Mouse (Mus musculus) midbrain, postnatal 0 days (tissue): ENCODE data around the gene Txndc11. TPM values are rescaled to one million over a fixed set of nuclear protein-coding genes. Genes with fewer than 3 reads are reported as not detected.

Source experiments
- ATAC-seq: fragments of 200-750 bp; cut with Nextera tagmentation; 2 replicates; pipeline ENCODE4 v1.8.0; 2017; ENCODE audit warnings: moderate number of reproducible peaks, mild to moderate bottlenecking, moderate TSS enrichment, moderate library complexity; ENCODE audit not compliant: low FRiP score
- DNase-seq: peaks from one replicate; pipeline ENCODE4 v3.0.0-alpha.2; 2015; ENCODE audit warnings: low spot score
- H3K27ac ChIP-seq: fragments of 300-500 bp; sonication (generic); 2 replicates; pipeline ENCODE4 v1.5.1; 2014; ENCODE audit warnings: low read depth, mild to moderate bottlenecking, low read length, mixed read lengths
- H3K27me3 ChIP-seq: fragments of 300-500 bp; sonication (generic); 2 replicates; pipeline ENCODE4 v1.6.1; 2014; ENCODE audit warnings: low read length, control low read depth, mixed read lengths; ENCODE audit not compliant: insufficient read depth
- H3K36me3 ChIP-seq: fragments of 300-500 bp; sonication (generic); 2 replicates; pipeline ENCODE4 v1.6.1; 2014; ENCODE audit warnings: low read length, control low read depth, mixed read lengths; ENCODE audit not compliant: insufficient read depth
- H3K4me1 ChIP-seq: fragments of 300-500 bp; sonication (generic); 2 replicates; pipeline ENCODE4 v1.6.1; 2014; ENCODE audit warnings: mild to moderate bottlenecking, control low read depth, antibody characterized with exemption, low read length, mixed read lengths; ENCODE audit not compliant: insufficient read depth
- H3K4me2 ChIP-seq: fragments of 300-500 bp; sonication (generic); 2 replicates; pipeline ENCODE4 v1.6.1; 2014; ENCODE audit warnings: low read depth, mild to moderate bottlenecking, low read length, mixed read lengths; ENCODE audit not compliant: poor library complexity, severe bottlenecking
- H3K4me3 ChIP-seq: fragments of 300-500 bp; sonication (generic); 2 replicates; pipeline ENCODE4 v1.5.1; 2014; ENCODE audit warnings: low read depth, mild to moderate bottlenecking, low read length, moderate library complexity
- H3K9ac ChIP-seq: fragments of 300-500 bp; sonication (generic); replicated peaks from 2 replicates; pipeline ENCODE4 v1.6.1; 2014; ENCODE audit warnings: mild to moderate bottlenecking, low read length, moderate library complexity, mixed read lengths; ENCODE audit not compliant: poor library complexity, severe bottlenecking
- H3K9me3 ChIP-seq: fragments of 300-500 bp; sonication (generic); 2 replicates; pipeline ENCODE4 v1.6.1; 2016; ENCODE audit warnings: low read length, control low read depth
- CTCF ChIP-seq: IDR thresholded peaks from 2 replicates; pipeline ENCODE4 v1.5.1; 2016; ENCODE audit warnings: antibody characterized with exemption, mild to moderate bottlenecking
- WGBS: fragments of 180-500 bp; shearing (Covaris S2); extraction: QIAGEN DNeasy Blood & Tissue Kit; methylation state at CpG from one replicate; pipeline ENCODE4 v1.1.7; 2014; 5-methylcytosine and 5-hydroxymethylcytosine counted together
- polyA plus RNA-seq: library from polyadenylated mRNA; unstranded; fragments of >200 nt; fragmentation: Nextera tagmentation; extraction: Ambion mirVana; gene quantifications from 2 replicates; pipeline ENCODE4 v1.2.1, GENCODE M21; 2015
- total RNA-seq: library from RNA; depleted of rRNA; stranded (reverse); fragments of >200 nt; gene quantifications from 2 replicates; pipeline ENCODE4 v1.2.3, GENCODE M21; 2014

Txndc11 gene
- total and polyA plus RNA-seq, 2 experiments from 2014 or later = 30.5 to 48.4 TPM

DNA sequence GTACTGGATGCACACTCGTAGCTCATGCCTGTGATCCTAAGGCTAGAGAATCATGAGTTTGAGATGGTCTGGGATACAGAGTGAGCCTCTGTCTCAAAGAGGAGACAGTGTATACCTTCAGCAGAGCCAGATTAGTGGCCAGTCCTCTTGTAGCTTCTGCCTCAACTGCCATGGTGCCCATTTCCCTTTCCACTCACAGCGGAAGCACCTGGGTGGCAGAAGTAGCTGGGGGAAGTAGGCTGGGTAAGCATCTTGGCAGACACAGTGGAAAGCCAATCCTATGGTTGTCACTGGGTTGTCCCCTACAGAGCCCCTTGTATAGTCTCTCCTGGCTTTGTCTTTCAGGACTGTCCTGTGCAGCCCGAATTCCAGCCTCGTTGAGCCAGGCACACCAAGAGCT, 62.6 kb downstream of the Txndc11 start:
- H3K36me3 ChIP-seq = peaks cover 21% of the 10 kb centered on the region
- WGBS = 87% methylated on average over 4 of the region's 4 CpGs
- no peak for ATAC-seq

DNA sequence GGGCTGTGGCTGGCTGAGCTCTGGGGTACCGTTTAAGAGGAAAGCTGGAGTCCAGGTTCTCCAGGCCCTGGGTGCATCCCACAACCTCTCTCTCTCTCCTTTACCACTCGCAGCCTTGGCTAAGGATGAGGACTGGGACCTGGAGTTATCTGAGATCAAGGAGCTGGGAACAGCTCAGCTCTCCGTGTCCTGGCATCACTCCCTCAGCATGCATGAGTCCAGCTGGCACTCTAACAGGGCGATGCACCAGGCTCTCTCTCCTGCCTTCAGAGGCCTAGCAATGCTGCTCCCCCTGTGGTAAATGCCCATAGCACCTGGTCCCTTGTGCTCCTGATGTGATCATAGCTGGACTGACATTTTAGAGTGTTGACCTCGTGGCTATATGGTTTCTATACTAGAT, 63.3 kb downstream of the Txndc11 start:
- peaks cover 21% of the 10 kb centered on the region for H3K4me1 ChIP-seq
- H3K27me3 ChIP-seq = no peaks in the 10 kb centered on the region
- H3K36me3 ChIP-seq = peaks cover 21% of the 10 kb centered on the region
- WGBS = 83% methylated on average over 5 of the region's 5 CpGs
- DNase-seq (peak; percentile 57), ATAC-seq (no peak)
- H3K4me3 ChIP-seq = no peak overlapping the region
- no peaks in the 10 kb centered on the region for H3K9me3 ChIP-seq
- no peak overlapping the region for H3K9ac ChIP-seq
- no peak overlapping the region for H3K27ac ChIP-seq
- no peak for TF ChIP-seq CTCF
- H3K4me2 ChIP-seq = no peak overlapping the region

More for the DNA sequence above, 62.6 kb downstream of the Txndc11 start:
- Histone ChIP-seq H3K9ac (no peak overlapping the region), H3K4me1 (peaks cover 21% of the 10 kb centered on the region), H3K4me2 (no peak overlapping the region), H3K9me3 (no peaks in the 10 kb centered on the region), H3K4me3 (no peak overlapping the region), H3K27me3 (no peaks in the 10 kb centered on the region), H3K27ac (no peak overlapping the region)
- no peak for TF ChIP-seq CTCF
- no peak for DNase-seq

DNA sequence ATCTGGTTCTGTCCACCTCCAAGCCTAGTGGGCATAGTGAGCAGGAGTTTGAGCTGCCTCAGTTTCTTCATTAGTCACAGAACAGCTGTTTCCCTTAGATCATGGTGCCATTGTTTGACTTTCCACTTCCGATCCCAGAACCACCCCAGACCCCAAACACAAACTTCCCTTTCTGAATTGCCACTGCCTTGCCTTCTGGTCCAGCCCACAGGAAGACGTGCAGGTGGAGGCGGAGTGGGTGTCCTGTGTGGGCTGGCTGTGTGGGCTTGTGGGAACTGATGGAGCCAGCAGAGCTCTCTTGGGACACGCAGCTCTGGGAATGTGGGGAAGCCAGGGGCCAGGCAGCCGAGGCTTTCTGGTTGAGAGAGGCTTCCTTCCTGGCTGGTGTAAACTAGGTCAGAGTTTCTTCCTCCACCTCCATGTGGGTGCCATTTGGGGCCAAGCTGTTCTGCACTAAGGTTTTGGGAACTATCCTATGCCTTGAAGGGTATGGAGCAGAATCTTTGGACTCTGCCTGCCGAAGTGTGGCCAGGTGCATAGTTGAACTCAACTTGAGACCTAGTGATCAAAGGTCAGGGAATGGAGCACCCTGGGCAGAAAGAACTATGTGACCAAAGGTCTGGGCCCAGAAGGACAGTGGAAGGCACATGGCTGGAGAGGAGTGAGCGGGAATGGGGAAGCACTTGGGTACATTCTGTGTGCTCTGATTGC, 64.6 kb downstream of the Txndc11 start:
- TF ChIP-seq CTCF = no peak
- peaks cover 13% of the 10 kb centered on the region for H3K36me3 ChIP-seq
- WGBS = 79% methylated on average over 7 of the region's 7 CpGs
- no peaks in the 10 kb centered on the region for H3K9me3 ChIP-seq
- no peak overlapping the region for H3K4me3 ChIP-seq
- peaks cover 24% of the 10 kb centered on the region for H3K4me1 ChIP-seq
- no peaks in the 10 kb centered on the region for H3K27me3 ChIP-seq
- DNase-seq (no peak), ATAC-seq (no peak)
- H3K27ac ChIP-seq = no peak overlapping the region
- no peak overlapping the region for H3K9ac ChIP-seq
- H3K4me2 ChIP-seq = no peak overlapping the region

DNA sequence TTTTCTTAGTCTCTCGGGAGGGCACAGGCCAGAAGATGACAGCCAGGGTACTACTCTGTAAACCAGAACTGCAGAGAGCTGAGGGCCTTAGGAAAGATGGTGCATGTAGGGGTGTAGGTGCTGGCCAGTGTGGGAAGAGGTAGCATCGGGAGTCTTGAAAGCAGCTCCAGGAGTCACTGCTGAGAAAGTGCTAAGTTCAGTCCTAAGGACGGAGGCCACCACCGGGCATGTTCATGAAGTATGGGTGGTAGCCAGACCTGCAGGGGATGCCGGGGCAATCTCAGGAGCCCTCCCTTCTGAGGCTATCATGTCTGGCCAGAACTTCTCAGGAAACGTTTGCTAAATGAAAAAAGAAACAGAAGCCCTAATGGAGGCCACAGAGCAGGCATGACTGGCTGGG, 65.2 kb downstream of the Txndc11 start:
- Histone ChIP-seq H3K4me2 (peak overlapping the region; percentile 9; the same call in 1 of the 2 replicates), H3K9me3 (no peaks in the 10 kb centered on the region), H3K27ac (no peak overlapping the region), H3K27me3 (no peaks in the 10 kb centered on the region), H3K4me1 (peaks cover 24% of the 10 kb centered on the region), H3K4me3 (no peak overlapping the region), H3K36me3 (peaks cover 13% of the 10 kb centered on the region), H3K9ac (no peak overlapping the region)
- no peak for TF ChIP-seq CTCF
- DNase-seq (no peak), ATAC-seq (no peak)
- WGBS = 79% methylated on average over 6 of the region's 6 CpGs

DNA sequence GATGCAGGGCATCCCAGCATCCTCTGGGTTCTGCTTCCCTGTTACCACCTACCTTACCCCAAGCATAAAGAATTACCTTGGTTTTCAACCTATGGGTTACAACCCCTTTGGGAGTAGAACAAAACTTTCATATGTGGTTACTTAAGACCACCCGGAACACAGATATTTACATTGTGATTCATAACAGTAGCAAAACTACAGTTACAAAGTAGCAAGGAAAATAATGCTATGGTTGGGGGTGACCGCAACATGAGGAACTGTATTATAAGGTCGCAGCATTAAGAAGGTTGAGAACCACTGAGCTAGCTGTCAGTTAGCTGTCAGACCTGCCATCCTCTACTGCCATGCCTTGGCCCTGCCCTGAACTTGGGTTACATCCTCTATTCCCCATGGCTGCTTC, 65.8 kb downstream of the Txndc11 start:
- WGBS = 94% methylated on average over 3 of the region's 3 CpGs
- peak overlapping the region; percentile 82; the same call in 1 of the 2 replicates for H3K4me2 ChIP-seq
- no peak overlapping the region for H3K9ac ChIP-seq
- no peak for DNase-seq
- ATAC-seq = no peak
- H3K4me1 ChIP-seq = peaks cover 24% of the 10 kb centered on the region
- H3K36me3 ChIP-seq = peaks cover 13% of the 10 kb centered on the region
- no peak overlapping the region for H3K27ac ChIP-seq
- H3K4me3 ChIP-seq = no peak overlapping the region
- no peaks in the 10 kb centered on the region for H3K9me3 ChIP-seq
- no peak for TF ChIP-seq CTCF
- no peaks in the 10 kb centered on the region for H3K27me3 ChIP-seq

DNA sequence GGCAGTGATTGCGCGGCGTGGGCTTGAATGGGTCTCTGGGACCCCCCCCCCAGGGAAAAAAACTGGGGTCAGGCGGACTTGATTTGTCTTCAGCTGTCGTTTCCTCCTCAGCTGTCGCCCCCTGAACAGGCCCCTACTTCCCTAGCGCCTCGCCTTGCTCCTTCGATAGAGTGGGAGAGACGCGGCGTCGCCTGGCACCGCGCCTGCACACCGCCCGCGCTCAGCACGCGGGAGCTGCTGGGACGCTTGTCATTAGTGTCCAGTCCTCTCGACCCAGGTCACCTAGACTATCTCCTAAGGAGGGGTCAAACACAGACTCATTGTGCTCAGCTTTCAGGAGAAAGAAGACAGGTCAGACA, 67.6 kb downstream of the Txndc11 start:
- DNase-seq (peak; percentile 70), ATAC-seq (peak; percentile 34)
- peak overlapping the region; percentile 93 for H3K9ac ChIP-seq
- no peaks in the 10 kb centered on the region for H3K27me3 ChIP-seq
- peaks cover under 1% of the 10 kb centered on the region; the same call in 1 of the 2 replicates for H3K36me3 ChIP-seq
- TF ChIP-seq CTCF = no peak
- peak overlapping the region; percentile 91 for H3K27ac ChIP-seq
- H3K9me3 ChIP-seq = no peaks in the 10 kb centered on the region
- under 1% methylated on average over 22 of the region's 22 CpGs for WGBS
- peak overlapping the region; percentile 84 for H3K4me3 ChIP-seq
- H3K4me2 ChIP-seq = peak overlapping the region; percentile 82
- H3K4me1 ChIP-seq = peaks cover 24% of the 10 kb centered on the region
